Comparison of ENCODE assay signal across 9 mouse cellular contexts in the genomic region with DNA sequence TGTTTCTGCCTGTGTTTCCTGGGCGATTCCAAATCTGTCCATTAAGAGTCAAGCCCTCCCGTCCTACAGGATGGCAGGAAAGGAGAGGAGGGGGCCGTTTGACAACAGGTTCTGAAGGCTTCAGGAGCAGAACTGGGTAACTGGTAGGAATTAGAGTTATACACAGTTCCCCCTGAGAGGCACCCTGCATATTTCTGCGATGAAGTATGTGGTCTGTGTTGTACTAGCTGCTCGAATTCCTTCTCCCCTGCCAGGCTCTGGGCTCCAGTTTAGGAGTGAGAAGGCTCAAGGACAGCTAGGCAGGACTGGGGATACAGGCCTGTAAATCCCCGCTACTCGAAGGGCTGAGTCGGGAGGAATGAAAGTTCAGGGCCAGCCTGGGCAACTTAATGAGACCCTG. TPM values are rescaled to one million over a fixed set of nuclear protein-coding genes. Genes with fewer than 3 reads are reported as not detected.
DNase-seq lines count a peak whose midpoint lies in the region; ATAC-seq and TF ChIP-seq lines count a peak whose summit lies in the region.
"Had no signal": no experiment of that assay in that cellular context is flagged by ENCODE, and none has a peak within 500 bp of the region (broad histone marks: within the 10 kb centered on the region; RNA-seq: fewer than 3 reads in every experiment).

No protein-coding gene starts in this region.

- TF ChIP-seq POLR2A in kidney, adult 2 months (IDR thresholded peaks at IDR 0.05; ENCODE audit: low read depth, low read length): no peak

- H3K9ac ChIP-seq in heart, embryonic 16.5 days (ENCODE audit: low read length): peak overlapping the region; percentile 73
- H3K9ac ChIP-seq in liver, embryonic 16.5 days (ENCODE audit: low read depth, low read length): no peak overlapping the region

- H3K27me3 ChIP-seq in kidney, adult 2 months (replicated peaks; ENCODE audit: control insufficient read depth, insufficient read depth, low read length): no peaks in the 10 kb centered on the region
- H3K27me3 ChIP-seq in heart, embryonic 16.5 days (ENCODE audit: control insufficient read depth, insufficient read depth, low read length): no peaks in the 10 kb centered on the region
- no peaks in the 10 kb centered on the region for H3K27me3 ChIP-seq in liver, embryonic 16.5 days (ENCODE audit: control insufficient read depth, insufficient read depth, low read depth, low read length)

- H3K9me3 ChIP-seq in heart, embryonic 16.5 days (replicated peaks; ENCODE audit: control insufficient read depth, low read length): no peaks in the 10 kb centered on the region
- H3K9me3 ChIP-seq in liver, embryonic 16.5 days (replicated peaks; ENCODE audit: control insufficient read depth, low read length): no peaks in the 10 kb centered on the region

- DNase-seq in kidney, adult 2 months: peak; percentile 35
- no peak for DNase-seq in kidney, postnatal 36 days
- peak; percentile 38 to 59 for DNase-seq in adrenal gland, postnatal 36 days
- DNase-seq in left cerebral cortex, adult 8-10 months (ENCODE audit: low spot score in 2 of 2): no peak
- DNase-seq in spleen, adult 12 weeks (ENCODE audit: low spot score): no peak
- no peak for DNase-seq in left cerebral cortex, adult 18-20 months (ENCODE audit: low spot score in 2 of 2)

- no peak for TF ChIP-seq CTCF in kidney, adult 2 months (conservative IDR thresholded peaks at IDR 0.05; ENCODE audit: insufficient read depth, insufficient read length, low read depth, low read length)

- H3K4me3 ChIP-seq in kidney, adult 2 months (ENCODE audit: insufficient read depth, low read depth, low read length): no peak overlapping the region
- peak overlapping the region; percentile 17; the same call in 1 of the 2 replicates for H3K4me3 ChIP-seq in heart, embryonic 16.5 days (ENCODE audit: low read length)
- no peak overlapping the region for H3K4me3 ChIP-seq in liver, embryonic 16.5 days (ENCODE audit: low read depth, low read length)

- peak overlapping the region; percentile 50 for H3K4me2 ChIP-seq in heart, embryonic 16.5 days (ENCODE audit: low read depth, low read length)
- H3K4me2 ChIP-seq in liver, embryonic 16.5 days (ENCODE audit: low read depth, low read length): no peak overlapping the region

- no peaks in the 10 kb centered on the region; the same call in 1 of the 2 replicates for H3K4me1 ChIP-seq in kidney, adult 2 months (ENCODE audit: control insufficient read depth, insufficient read depth, low read length)
- peaks cover 51% of the 10 kb centered on the region for H3K4me1 ChIP-seq in heart, embryonic 16.5 days (ENCODE audit: control insufficient read depth, insufficient read depth, low read length)
- H3K4me1 ChIP-seq in liver, embryonic 16.5 days (ENCODE audit: control insufficient read depth, low read depth, low read length): peaks cover 61% of the 10 kb centered on the region

- peak overlapping the region; percentile 13 for H3K27ac ChIP-seq in kidney, adult 2 months (ENCODE audit: insufficient read depth, low read depth, low read length)
- peak overlapping the region; percentile 98 for H3K27ac ChIP-seq in heart, embryonic 16.5 days (ENCODE audit: low read length)
- peak overlapping the region; percentile 38 for H3K27ac ChIP-seq in liver, embryonic 16.5 days (ENCODE audit: low read length)
- H3K27ac ChIP-seq: macrophage had no signal

- 25% methylated on average over 8 of the region's 8 CpGs for WGBS in kidney, adult 2 months
- WGBS in heart, embryonic 16.5 days: 10% methylated on average over 8 of the region's 8 CpGs
- WGBS in liver, embryonic 16.5 days (ENCODE audit: insufficient replicate concordance): 56% methylated on average over 8 of the region's 8 CpGs

- ATAC-seq in heart, embryonic 16.5 days (replicated peaks; ENCODE audit: extremely low read depth, insufficient read depth, low FRiP score): peak; percentile 65
- no peak for ATAC-seq in liver, embryonic 16.5 days (ENCODE audit: low read depth)

- no peaks in the 10 kb centered on the region for H3K36me3 ChIP-seq in kidney, adult 2 months (ENCODE audit: control insufficient read depth, insufficient read depth, low read length)
- H3K36me3 ChIP-seq in heart, embryonic 16.5 days (ENCODE audit: control insufficient read depth, insufficient read depth): no peaks in the 10 kb centered on the region
- no peaks in the 10 kb centered on the region for H3K36me3 ChIP-seq in liver, embryonic 16.5 days (ENCODE audit: control insufficient read depth, insufficient read depth)

RNA-seq across cellular contexts. Expression of gene Ccnd3, which starts 13.4 kb away (rescaled TPM):
- polyA plus RNA-seq in kidney, adult 2 months (2012; rRNA removed): 148 and 152 TPM in 2 replicates
- 100 to 1,000 TPM; 408 to 430 TPM for total RNA-seq in adrenal gland, postnatal 36 days (2021)
- polyA plus RNA-seq in heart, embryonic 16.5 days (2015; fragmentation: Nextera tagmentation; extraction: Ambion mirVana): 412 and 420 TPM in 2 replicates
- 300 and 331 TPM in 2 replicates for polyA plus RNA-seq in liver, embryonic 16.5 days (2015; fragmentation: Nextera tagmentation; extraction: Ambion mirVana)
- total RNA-seq in left cerebral cortex, adult 8-10 months (2022): 10 to 100 TPM; 28.2 to 33.4 (median 30.8) TPM
- total RNA-seq in left cerebral cortex, adult 18-20 months (2021): 10 to 100 TPM; 33.6 to 40.7 TPM

RNA-seq across cellular contexts. Expression of gene Taf8, which starts 16.1 kb away (rescaled TPM):
- polyA plus RNA-seq in kidney, adult 2 months (2012; rRNA removed): 22.9 and 23.7 TPM in 2 replicates
- 10 to 100 TPM; 18.5 to 21.2 TPM for total RNA-seq in adrenal gland, postnatal 36 days (2021)
- polyA plus RNA-seq in heart, embryonic 16.5 days (2015; fragmentation: Nextera tagmentation; extraction: Ambion mirVana): 20.3 and 20.8 TPM in 2 replicates
- 14.2 and 14.3 TPM in 2 replicates for polyA plus RNA-seq in liver, embryonic 16.5 days (2015; fragmentation: Nextera tagmentation; extraction: Ambion mirVana)
- 10 to 100 TPM; 17.6 to 22.3 (median 19.1) TPM for total RNA-seq in left cerebral cortex, adult 8-10 months (2022)
- total RNA-seq in left cerebral cortex, adult 18-20 months (2021): 10 to 100 TPM; 16.8 to 19.1 TPM

Comparison
In these comparisons a context has a peak if more than half of its experiments do, and no peak if none do; other contexts are left out.
1. DNase-seq: peak in kidney, adult 2 months (single experiment) and adrenal gland, postnatal 36 days (2 of 2); none in kidney, postnatal 36 days (0 of 2), left cerebral cortex, adult 8-10 months (0 of 2), spleen, adult 12 weeks (single experiment) and left cerebral cortex, adult 18-20 months (0 of 2).
2. H3K27ac ChIP-seq: peak in every context shown above with its lines; median percentile 98 in heart, embryonic 16.5 days; 38 in liver, embryonic 16.5 days; 13 in kidney, adult 2 months.
3. RNA of gene Ccnd3, which starts 13.4 kb away (total RNA-seq): 408 to 430 TPM in adrenal gland, postnatal 36 days; 33.6 to 40.7 TPM in left cerebral cortex, adult 18-20 months and 28.2 to 33.4 TPM in left cerebral cortex, adult 8-10 months; every median in the first group is over 4 times any median in the second.